Mouse (Mus musculus) kidney, postnatal 0 days (tissue): ENCODE measurements around the gene Gp5. TPM values are rescaled to one million over a fixed set of nuclear protein-coding genes. Genes with fewer than 3 reads are reported as not detected.
A peak's percentile ranks its signal among the peaks of the same experiment; 100 is the strongest.

Source experiments
- ATAC-seq: fragments of 200-750 bp; cut with Nextera tagmentation; replicated peaks from 2 replicates; pipeline ENCODE4 v1.8.0; 2017; ENCODE audit warnings: low read depth, moderate number of reproducible peaks, moderate TSS enrichment, moderate library complexity; ENCODE audit not compliant: low FRiP score
- DNase-seq: peaks from one replicate; pipeline ENCODE4 v3.0.0-alpha.2; 2016; ENCODE audit warnings: low spot score
- H3K27ac ChIP-seq: fragments of 300-500 bp; sonication (generic); 2 replicates; pipeline ENCODE4 v1.5.1; 2014; ENCODE audit warnings: mild to moderate bottlenecking
- H3K27me3 ChIP-seq: fragments of 300-500 bp; sonication (generic); 2 replicates; pipeline ENCODE4 v1.6.1; 2014; ENCODE audit warnings: low read length, mixed read lengths; ENCODE audit not compliant: insufficient read depth
- H3K36me3 ChIP-seq: fragments of 300-500 bp; sonication (generic); 2 replicates; pipeline ENCODE4 v1.6.1; 2014; ENCODE audit warnings: low read length, mixed read lengths; ENCODE audit not compliant: insufficient read depth
- H3K4me1 ChIP-seq: fragments of 300-500 bp; sonication (generic); replicated peaks from 2 replicates; pipeline ENCODE4 v1.6.1; 2014; ENCODE audit warnings: antibody characterized with exemption, low read length, mixed read lengths; ENCODE audit not compliant: insufficient read depth
- H3K4me2 ChIP-seq: fragments of 300-500 bp; sonication (generic); 2 replicates; pipeline ENCODE4 v1.6.1; 2014; ENCODE audit warnings: mild to moderate bottlenecking, low read length, moderate library complexity, mixed read lengths
- H3K4me3 ChIP-seq: fragments of 300-500 bp; sonication (generic); replicated peaks from 2 replicates; pipeline ENCODE4 v1.5.1; 2014; ENCODE audit warnings: low read depth, low read length
- H3K9ac ChIP-seq: fragments of 300-500 bp; sonication (generic); 2 replicates; pipeline ENCODE4 v1.6.1; 2014; ENCODE audit warnings: low read depth, low read length
- H3K9me3 ChIP-seq: fragments of 300-500 bp; sonication (generic); replicated peaks from 2 replicates; pipeline ENCODE4 v1.6.1; 2016; ENCODE audit warnings: low read length, inconsistent platforms, mixed read lengths
- CTCF ChIP-seq: IDR thresholded peaks from 2 replicates; pipeline ENCODE4 v1.5.1; 2016; ENCODE audit warnings: antibody characterized with exemption, low read depth, mild to moderate bottlenecking, moderate library complexity
- WGBS: fragments of 180-500 bp; shearing (Covaris S2); extraction: QIAGEN DNeasy Blood & Tissue Kit; methylation state at CpG from one replicate; pipeline ENCODE4 v1.1.7; 2014; 5-methylcytosine and 5-hydroxymethylcytosine counted together
- polyA plus RNA-seq: library from polyadenylated mRNA; unstranded; fragments of >200 nt; fragmentation: Nextera tagmentation; extraction: Ambion mirVana; gene quantifications from 2 replicates; pipeline ENCODE4 v1.2.1, GENCODE M21; 2015

Gp5 gene
- polyA plus RNA-seq, 1 experiment from 2014 or later: 0.16 TPM

- WGBS: 4% methylated on average over 34 of the region's 34 CpGs
Observed at GRCm38 (mm10) chr16:30282844-30283495, 27.6 kb downstream of the Gp5 start, which contains the start of gene Lrrc15. Gene Lrrc15 (minus strand): TSS chr16:30283256.

DNA sequence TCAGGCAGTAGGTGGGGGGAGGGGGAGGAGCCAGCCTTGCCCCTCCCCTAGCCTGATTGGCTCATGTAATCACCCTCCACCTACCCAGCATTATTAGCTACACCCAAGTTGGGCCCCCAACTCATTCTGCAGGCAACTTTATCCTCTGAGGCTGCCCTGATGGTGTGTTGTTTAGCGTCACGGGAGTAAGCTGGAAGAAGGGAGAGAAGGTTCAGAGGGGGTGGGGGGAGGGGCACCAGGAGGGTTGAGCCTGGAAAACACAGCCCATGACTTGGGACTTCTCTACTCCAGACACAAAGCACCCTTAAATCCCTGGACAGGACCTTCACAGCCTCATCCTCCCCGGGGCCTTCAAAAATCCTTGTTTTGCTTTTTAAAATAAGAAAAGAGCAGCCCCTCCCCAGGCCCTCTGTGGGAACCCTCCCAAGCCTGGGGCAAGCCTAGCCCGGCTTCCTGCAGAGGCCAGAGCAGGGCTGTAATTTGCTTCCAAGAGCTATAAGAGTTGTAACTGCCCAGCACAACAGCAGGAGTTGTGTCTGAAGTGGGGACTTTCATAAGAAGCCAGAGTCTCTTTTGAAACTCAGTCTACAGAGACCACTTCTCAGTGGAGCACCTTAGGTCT, 29.8 kb downstream of the Gp5 start:
- Histone ChIP-seq H3K4me1 (peaks cover 12% of the 10 kb centered on the region; the same call in 1 of the 2 replicates), H3K9ac (no peak overlapping the region), H3K27ac (no peak overlapping the region), H3K4me3 (no peak overlapping the region), H3K27me3 (0 out of 2 replicates have a peak, but pooled peaks cover 3% of the 10 kb centered on the region), H3K4me2 (no peak overlapping the region), H3K9me3 (no peaks in the 10 kb centered on the region), H3K36me3 (no peaks in the 10 kb centered on the region)
- TF ChIP-seq CTCF: no peak
- 19% methylated on average over 4 of the region's 4 CpGs for WGBS
- no peak for DNase-seq
- no peak for ATAC-seq

More at GRCm38 (mm10) chr16:30282844-30283495, 27.6 kb downstream of the Gp5 start, which contains the start of gene Lrrc15:
- no peaks in the 10 kb centered on the region for H3K9me3 ChIP-seq
- peaks cover 12% of the 10 kb centered on the region; the same call in 1 of the 2 replicates for H3K4me1 ChIP-seq
- no peaks in the 10 kb centered on the region for H3K36me3 ChIP-seq
- no peak within 1 kb of the TSS for H3K27ac ChIP-seq
- peak; percentile 37; the same call in 1 of the 2 replicates for ATAC-seq
- peak within 1 kb of the TSS; percentile 26 for H3K4me3 ChIP-seq
- peak within 1 kb of the TSS; percentile 62 for H3K4me2 ChIP-seq
- DNase-seq: peak; percentile 40
- 0 out of 2 replicates have a peak, but pooled peaks cover 3% of the 10 kb centered on the region for H3K27me3 ChIP-seq
- TF ChIP-seq CTCF: peak; percentile 43; the same call in 1 of the 2 replicates
- H3K9ac ChIP-seq: peak within 1 kb of the TSS; percentile 32; the same call in 1 of the 2 replicates

- 75% methylated on average over 11 of the region's 11 CpGs for WGBS
- Histone ChIP-seq H3K9ac (no peak overlapping the region), H3K9me3 (no peaks in the 10 kb centered on the region), H3K4me3 (no peak overlapping the region), H3K4me2 (no peak overlapping the region), H3K27me3 (0 out of 2 replicates have a peak, but pooled peaks cover 3% of the 10 kb centered on the region), H3K36me3 (no peaks in the 10 kb centered on the region), H3K4me1 (peaks cover 12% of the 10 kb centered on the region; the same call in 1 of the 2 replicates), H3K27ac (no peak overlapping the region)
- ATAC-seq (no peak), DNase-seq (no peak)
- no peak for TF ChIP-seq CTCF
Observed at GRCm38 (mm10) chr16:30278406-30278805, 32.2 kb downstream of the Gp5 start.

- H3K36me3 ChIP-seq: no peaks in the 10 kb centered on the region
- H3K4me3 ChIP-seq: no peak overlapping the region
- DNase-seq (no peak), ATAC-seq (no peak)
- TF ChIP-seq CTCF: no peak
- no peak overlapping the region for H3K9ac ChIP-seq
- no peak overlapping the region for H3K4me2 ChIP-seq
- 0 out of 2 replicates have a peak, but pooled peaks cover 3% of the 10 kb centered on the region for H3K4me1 ChIP-seq
- 76% methylated on average over 15 of the region's 15 CpGs for WGBS
- H3K27me3 ChIP-seq: no peaks in the 10 kb centered on the region
- H3K9me3 ChIP-seq: no peaks in the 10 kb centered on the region
- no peak overlapping the region for H3K27ac ChIP-seq
Observed at GRCm38 (mm10) chr16:30275558-30276340, 34.8 kb downstream of the Gp5 start.

GRCm38 (mm10) chr16:30273065-30273464, 37.5 kb downstream of the Gp5 start:
- no peak overlapping the region for H3K27ac ChIP-seq
- TF ChIP-seq CTCF: no peak
- WGBS: 95% methylated on average over 8 of the region's 8 CpGs
- no peaks in the 10 kb centered on the region for H3K27me3 ChIP-seq
- no peak overlapping the region for H3K4me2 ChIP-seq
- DNase-seq (no peak), ATAC-seq (no peak)
- no peak overlapping the region for H3K4me3 ChIP-seq
- H3K36me3 ChIP-seq: no peaks in the 10 kb centered on the region
- no peak overlapping the region for H3K9ac ChIP-seq
- H3K4me1 ChIP-seq: no peaks in the 10 kb centered on the region
- H3K9me3 ChIP-seq: no peaks in the 10 kb centered on the region
